Mouse (Mus musculus): ENCODE data around the gene Iqgap2. TPM values are rescaled to one million over a fixed set of nuclear protein-coding genes. Genes with fewer than 3 reads are reported as not detected.
A peak's percentile ranks its signal among the peaks of the same experiment; 100 is the strongest.

Gene Iqgap2
- polyA plus RNA-seq, 1 experiment: 2.8 TPM

DNA sequence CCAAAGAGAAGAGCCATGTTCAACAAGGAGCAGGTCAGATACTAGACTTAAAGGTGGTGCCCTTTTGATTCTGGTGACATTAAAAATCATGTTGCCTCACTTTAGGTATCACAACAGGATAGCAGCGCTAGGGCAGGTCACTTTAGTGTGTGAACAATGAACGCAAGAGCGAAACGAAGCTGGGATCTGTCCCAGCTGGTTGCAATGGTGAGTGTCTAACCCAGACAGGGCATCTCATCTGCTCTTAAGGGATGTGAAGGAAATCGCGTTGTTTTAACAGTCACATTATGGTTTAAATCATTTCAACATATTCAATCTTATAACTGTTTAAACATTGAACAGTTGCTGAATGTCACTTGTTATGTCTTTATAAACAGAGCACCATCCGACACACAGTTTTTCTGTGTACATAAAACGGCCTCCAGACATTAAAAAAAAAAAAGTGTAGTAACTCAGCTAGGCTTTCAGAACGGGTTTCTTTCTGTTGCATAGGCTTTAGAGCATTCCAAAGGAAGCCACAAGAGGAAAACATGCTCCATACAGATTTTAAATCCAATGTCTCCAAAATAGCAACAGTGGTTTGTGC lies 148.7 kb downstream of the Iqgap2 start:
- Histone ChIP-seq H3K9me3 (no peaks in the 10 kb centered on the region), H3K4me1 (peaks cover 28% of the 10 kb centered on the region), H3K36me3 (replicated peaks; ENCODE audit: low read length) (peaks cover 6% of the 10 kb centered on the region), H3K4me3 (replicated peaks) (no peak overlapping the region), H3K27me3 (replicated peaks) (no peaks in the 10 kb centered on the region)
- TF ChIP-seq GATA1 (IDR thresholded peaks at IDR 0.05; ENCODE audit: borderline replicate concordance, low read length): no peak
- no peak for TF ChIP-seq FLI1 (IDR thresholded peaks at IDR 0.05; ENCODE audit: low read length)

DNA sequence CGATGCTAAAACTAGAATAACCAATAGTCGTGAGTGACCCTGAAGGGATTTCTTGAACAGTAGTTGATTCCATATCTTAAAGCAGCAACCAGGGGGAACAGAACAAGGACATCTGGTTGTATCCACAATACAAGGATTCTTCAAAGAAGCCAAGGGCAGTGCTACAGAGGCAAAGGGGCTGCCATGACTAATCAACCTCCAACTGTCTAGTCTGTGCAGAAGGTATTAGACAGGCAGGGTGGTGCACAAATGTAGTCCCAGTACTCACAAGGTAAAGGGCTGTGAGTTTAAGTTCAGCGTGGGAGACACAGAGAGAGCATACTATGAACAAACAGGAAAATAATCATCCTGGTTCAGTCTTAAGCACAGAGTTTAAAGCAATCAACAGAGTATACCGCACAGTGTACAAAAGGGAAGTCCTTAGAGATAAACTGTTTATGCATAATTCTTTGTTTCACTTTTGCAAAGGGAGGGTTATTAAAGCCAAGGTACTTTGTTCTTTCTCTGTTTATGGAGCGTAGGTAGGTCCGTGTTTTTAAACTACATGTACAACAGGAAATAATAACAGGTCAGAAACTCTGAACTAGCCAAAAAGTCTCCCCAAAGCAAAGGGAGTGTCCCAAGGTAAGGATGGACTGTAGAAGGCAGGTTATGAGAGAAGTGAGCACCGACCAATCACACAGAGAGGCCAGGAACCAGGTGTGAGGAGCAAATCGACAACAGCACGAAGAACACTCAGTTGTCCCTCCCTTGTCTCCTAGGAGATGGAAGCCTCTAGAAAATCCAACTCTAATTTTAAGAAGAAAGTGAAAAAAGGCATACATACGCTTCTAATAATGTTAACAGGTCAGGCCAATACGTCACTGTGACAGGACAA lies 149.7 kb downstream of the Iqgap2 start:
- TF ChIP-seq FLI1 (IDR thresholded peaks at IDR 0.05; ENCODE audit: low read length): no peak
- no peak for TF ChIP-seq GATA1 (IDR thresholded peaks at IDR 0.05; ENCODE audit: borderline replicate concordance, low read length)

DNA sequence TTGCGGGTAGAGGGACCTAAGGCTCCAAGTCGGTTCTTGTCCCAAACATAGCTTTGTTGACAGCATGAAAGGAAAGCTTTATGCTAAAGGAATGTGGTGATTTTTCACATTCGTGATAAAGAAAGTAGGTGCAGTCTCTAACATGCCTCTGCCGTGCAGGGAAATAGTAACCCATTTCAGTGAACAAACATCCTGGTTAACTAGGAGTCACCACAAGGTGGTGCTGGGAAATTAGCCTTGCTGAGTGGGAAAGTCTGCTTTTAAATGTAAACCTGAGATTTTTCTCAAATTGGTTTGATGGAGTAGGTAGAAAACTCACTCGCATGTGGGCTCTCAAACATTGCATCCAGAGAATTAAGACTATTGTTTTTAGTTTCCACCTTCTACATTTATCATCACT lies 152.1 kb downstream of the Iqgap2 start:
- Histone ChIP-seq H3K36me3 (replicated peaks; ENCODE audit: low read length) (peaks cover 3% of the 10 kb centered on the region), H3K27me3 (replicated peaks) (no peaks in the 10 kb centered on the region), H3K9me3 (no peaks in the 10 kb centered on the region), H3K4me1 (peaks cover 34% of the 10 kb centered on the region), H3K4me3 (replicated peaks) (no peak overlapping the region)
- TF ChIP-seq GATA1 (IDR thresholded peaks at IDR 0.05; ENCODE audit: borderline replicate concordance, low read length) (no peak), FLI1 (IDR thresholded peaks at IDR 0.05; ENCODE audit: low read length) (no peak)

More for the DNA sequence above, 149.7 kb downstream of the Iqgap2 start:
- Histone ChIP-seq H3K9me3 (no peaks in the 10 kb centered on the region), H3K4me1 (peaks cover 28% of the 10 kb centered on the region), H3K36me3 (replicated peaks; ENCODE audit: low read length) (peaks cover 6% of the 10 kb centered on the region), H3K27me3 (replicated peaks) (no peaks in the 10 kb centered on the region), H3K4me3 (replicated peaks) (no peak overlapping the region)

DNA sequence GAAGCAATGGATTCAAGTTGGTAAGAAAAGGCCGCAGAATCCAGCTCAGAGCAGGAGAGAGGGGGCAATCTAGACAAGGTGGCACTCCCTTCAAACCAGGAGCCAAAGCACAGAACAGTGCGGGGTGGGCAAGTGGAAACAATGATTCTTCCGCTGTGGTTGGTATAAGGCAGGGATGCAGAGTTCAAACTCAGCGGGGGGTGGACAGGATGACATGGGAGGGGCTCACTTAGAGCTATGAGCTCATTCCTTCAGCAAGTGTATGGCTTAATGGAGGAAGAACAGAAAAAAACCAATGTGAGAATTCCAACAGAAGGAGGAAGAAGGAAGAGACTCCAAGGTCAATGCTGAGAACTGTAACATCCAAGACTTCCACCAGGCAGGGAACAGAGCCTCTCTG lies 161.2 kb downstream of the Iqgap2 start:
- TF ChIP-seq GATA1 (IDR thresholded peaks at IDR 0.05; ENCODE audit: borderline replicate concordance, low read length) (no peak), FLI1 (IDR thresholded peaks at IDR 0.05; ENCODE audit: low read length) (no peak)
- H3K4me3 ChIP-seq (replicated peaks): no peak overlapping the region

DNA sequence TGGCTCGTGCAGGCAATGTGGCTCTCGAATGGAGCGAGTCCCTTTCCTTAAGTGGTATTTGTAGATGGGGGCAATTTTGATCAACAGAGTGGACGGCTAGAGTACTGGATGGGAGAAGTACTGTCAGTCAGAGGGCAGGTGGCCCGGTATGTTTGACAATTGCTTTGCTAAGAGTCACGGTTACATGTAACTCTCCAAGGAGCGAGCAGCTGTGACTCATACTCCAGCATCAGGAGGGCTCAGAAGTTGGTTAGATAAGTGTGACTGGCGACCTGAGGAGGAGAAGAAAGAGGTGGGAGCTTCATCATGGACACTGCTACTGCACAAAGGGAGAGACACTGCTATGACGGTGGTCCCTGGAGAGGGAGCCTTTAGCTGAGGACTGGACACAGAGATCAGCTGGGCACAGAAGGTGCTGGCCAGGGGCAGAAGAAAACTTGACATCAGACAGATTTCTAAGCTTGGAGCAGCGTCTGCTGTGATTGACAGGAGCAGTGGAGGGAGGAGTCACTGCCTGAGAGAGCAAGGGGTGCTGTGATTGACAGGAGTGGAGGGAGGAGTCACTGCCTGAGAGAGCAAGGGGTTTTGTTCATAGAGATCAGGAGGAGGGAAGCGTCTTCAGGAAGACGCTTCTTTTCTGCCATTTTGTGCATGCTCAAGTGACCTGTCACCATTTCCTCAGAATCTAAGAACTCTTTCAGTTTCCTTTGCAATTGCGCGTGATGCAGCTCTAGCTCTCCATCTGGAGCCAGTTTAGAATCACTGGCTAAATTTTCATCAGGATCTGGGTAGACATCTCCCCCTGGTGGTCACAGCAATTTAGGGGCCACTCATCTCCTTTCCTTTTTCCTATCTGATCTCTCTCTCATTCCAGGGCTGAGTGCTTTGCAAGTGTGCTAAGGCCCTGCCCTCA lies 172.1 kb downstream of the Iqgap2 start:
- TF ChIP-seq FLI1 (IDR thresholded peaks at IDR 0.05; ENCODE audit: low read length): no peak
- no peak for TF ChIP-seq GATA1 (IDR thresholded peaks at IDR 0.05; ENCODE audit: borderline replicate concordance, low read length)
- H3K4me3 ChIP-seq (replicated peaks): peak overlapping the region; percentile 81
- no peaks in the 10 kb centered on the region for H3K9me3 ChIP-seq
- peaks cover 21% of the 10 kb centered on the region for H3K36me3 ChIP-seq (replicated peaks; ENCODE audit: low read length)
- no peaks in the 10 kb centered on the region for H3K27me3 ChIP-seq (replicated peaks)
- peaks cover 74% of the 10 kb centered on the region for H3K4me1 ChIP-seq

More for the DNA sequence above, 161.2 kb downstream of the Iqgap2 start:
- Histone ChIP-seq H3K4me1 (peaks cover 25% of the 10 kb centered on the region), H3K9me3 (no peaks in the 10 kb centered on the region), H3K27me3 (replicated peaks) (no peaks in the 10 kb centered on the region), H3K36me3 (replicated peaks; ENCODE audit: low read length) (peaks cover 17% of the 10 kb centered on the region)

DNA sequence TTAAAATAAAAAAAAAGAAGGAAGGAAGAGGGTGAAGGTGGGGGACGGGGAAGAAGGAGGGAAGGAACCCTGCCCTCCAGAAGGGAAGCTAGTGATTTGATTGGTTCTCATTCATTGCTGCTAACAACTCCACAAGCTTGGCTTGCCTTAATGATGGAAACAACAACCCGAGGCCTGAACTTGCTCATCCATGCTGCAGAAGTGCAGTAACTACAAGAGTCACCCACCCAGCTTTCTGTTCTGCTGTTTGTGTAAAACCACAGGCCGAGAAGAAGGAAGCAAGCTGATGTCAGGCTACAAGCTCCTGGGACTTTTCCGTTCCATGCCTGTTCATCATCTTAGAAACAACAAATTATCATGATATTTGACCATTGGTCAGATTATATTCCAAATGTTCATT lies 176.4 kb downstream of the Iqgap2 start:
- TF ChIP-seq FLI1 (IDR thresholded peaks at IDR 0.05; ENCODE audit: low read length): no peak
- no peak for TF ChIP-seq GATA1 (IDR thresholded peaks at IDR 0.05; ENCODE audit: borderline replicate concordance, low read length)
- peaks cover 17% of the 10 kb centered on the region for H3K36me3 ChIP-seq (replicated peaks; ENCODE audit: low read length)
- H3K27me3 ChIP-seq (replicated peaks): no peaks in the 10 kb centered on the region
- H3K4me3 ChIP-seq (replicated peaks): no peak overlapping the region
- H3K9me3 ChIP-seq: no peaks in the 10 kb centered on the region
- peaks cover 87% of the 10 kb centered on the region for H3K4me1 ChIP-seq

DNA sequence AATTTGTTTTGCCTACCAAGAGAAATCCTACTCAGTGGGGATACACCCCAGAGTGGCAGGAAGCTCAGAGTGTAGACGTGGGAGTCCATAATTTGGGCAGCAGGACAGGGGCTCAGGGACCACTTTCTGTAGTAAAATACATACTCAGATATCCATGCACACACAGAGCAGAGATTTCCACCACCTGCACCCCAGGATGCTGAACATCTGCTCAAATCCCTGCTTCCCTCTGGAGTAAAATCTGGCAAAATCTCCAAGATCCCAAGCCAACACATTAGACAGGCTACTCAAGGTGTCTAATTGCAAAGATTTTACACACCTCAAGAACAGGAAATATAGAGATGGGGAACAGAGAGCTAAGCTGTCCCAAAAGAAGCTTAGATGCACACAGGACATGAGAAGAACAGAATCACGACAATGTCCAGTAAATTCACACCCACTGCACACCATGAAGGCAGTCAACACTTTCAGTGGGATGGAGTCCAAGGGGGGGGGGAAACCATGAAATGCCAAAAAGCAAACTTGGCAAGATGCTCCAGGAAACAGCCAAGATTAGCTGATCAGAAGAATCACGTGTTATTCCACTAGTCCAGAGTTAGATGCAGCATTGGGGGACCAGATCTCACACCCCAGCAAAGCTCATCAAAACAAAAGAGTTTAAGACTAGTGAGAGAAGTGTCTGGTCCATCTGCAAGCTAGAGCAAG lies 177.3 kb downstream of the Iqgap2 start:
- no peak for TF ChIP-seq FLI1 (IDR thresholded peaks at IDR 0.05; ENCODE audit: low read length)
- no peak for TF ChIP-seq GATA1 (IDR thresholded peaks at IDR 0.05; ENCODE audit: borderline replicate concordance, low read length)
- no peaks in the 10 kb centered on the region for H3K27me3 ChIP-seq (replicated peaks)
- no peak overlapping the region for H3K4me3 ChIP-seq (replicated peaks)
- no peaks in the 10 kb centered on the region for H3K9me3 ChIP-seq
- H3K36me3 ChIP-seq (replicated peaks; ENCODE audit: low read length): peaks cover 22% of the 10 kb centered on the region
- peaks cover 88% of the 10 kb centered on the region for H3K4me1 ChIP-seq

DNA sequence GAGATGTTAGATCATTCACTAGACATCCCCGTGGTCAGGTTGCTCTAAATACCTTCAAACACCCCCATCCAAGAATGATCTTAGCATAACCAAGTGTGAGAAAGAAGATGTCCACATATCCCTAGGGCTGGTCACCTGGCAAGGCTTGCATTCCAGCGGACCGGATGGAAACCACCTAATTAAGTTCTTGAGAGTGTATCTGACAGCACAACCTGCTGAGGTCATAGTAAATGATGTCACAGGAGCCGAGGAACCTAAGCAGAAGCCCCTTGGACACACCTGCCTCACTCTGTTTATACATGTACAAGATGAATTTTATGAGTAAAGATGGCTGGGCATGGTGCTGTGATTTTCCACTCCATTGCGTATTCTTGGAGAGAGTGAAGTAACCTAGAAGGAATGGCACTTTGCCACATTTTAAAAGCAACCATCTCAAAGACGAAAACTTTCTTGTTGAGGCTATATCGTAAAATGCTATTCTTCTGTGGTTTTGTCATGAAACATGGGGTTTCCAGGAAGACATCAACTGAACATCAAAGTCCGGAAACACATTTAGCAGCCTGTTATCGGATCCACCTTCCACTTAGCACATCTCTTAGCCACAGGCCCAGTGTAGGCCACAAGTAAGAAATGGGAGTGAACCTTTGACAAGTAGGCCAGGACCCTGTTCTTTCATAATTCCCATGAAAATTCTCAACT lies 179.0 kb downstream of the Iqgap2 start:
- H3K9me3 ChIP-seq: no peaks in the 10 kb centered on the region
- TF ChIP-seq GATA1 (IDR thresholded peaks at IDR 0.05; ENCODE audit: borderline replicate concordance, low read length): peak; percentile 54; the same call in 1 of the 3 replicates
- no peak for TF ChIP-seq FLI1 (IDR thresholded peaks at IDR 0.05; ENCODE audit: low read length)
- H3K36me3 ChIP-seq (replicated peaks; ENCODE audit: low read length): peaks cover 30% of the 10 kb centered on the region
- H3K27me3 ChIP-seq (replicated peaks): no peaks in the 10 kb centered on the region
- peak overlapping the region; percentile 33 for H3K4me3 ChIP-seq (replicated peaks)
- peaks cover 89% of the 10 kb centered on the region for H3K4me1 ChIP-seq

All from megakaryocyte, embryonic 14.5 days (primary cell).